Mouse (Mus musculus): ENCODE data around the gene Haus3.

DNA sequence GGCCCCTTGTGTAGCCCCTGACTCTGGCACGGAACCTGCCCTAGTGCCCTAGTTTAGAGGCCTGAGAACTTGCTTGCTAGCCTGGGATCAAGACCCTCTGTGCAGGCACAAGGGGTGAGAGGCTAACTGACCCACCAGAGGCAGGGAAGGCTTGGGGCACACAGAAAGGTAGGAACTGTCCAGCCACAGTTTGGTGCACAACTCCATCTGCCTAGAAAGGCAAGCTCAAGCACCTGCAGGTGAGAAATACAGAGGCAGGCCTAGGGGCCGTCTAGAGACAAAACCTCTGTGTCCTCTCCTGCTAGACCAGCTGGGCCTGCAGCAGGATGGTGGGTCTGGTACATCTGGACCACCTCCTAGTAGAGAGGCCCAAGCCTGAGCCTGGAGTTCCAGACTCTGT, 4.7 kb upstream of the Haus3 start:
- TF ChIP-seq POLR2A (IDR thresholded peaks at IDR 0.05; ENCODE audit: insufficient read length, low read depth) = no peak
- no peak for TF ChIP-seq CEBPB (IDR thresholded peaks at IDR 0.05; ENCODE audit: insufficient read depth, poor library complexity, severe bottlenecking)
- no peak for TF ChIP-seq MYOD1 (IDR thresholded peaks at IDR 0.05; ENCODE audit: control insufficient read depth in 1 of 3, insufficient read length in 2 of 3, low read depth in 2 of 3)
- TF ChIP-seq USF1 (IDR thresholded peaks at IDR 0.05; ENCODE audit: low read depth) = no peak
- no peak for TF ChIP-seq TCF3 (IDR thresholded peaks at IDR 0.05; ENCODE audit: insufficient read length, low read depth)
- TF ChIP-seq POLR2AphosphoS2 (IDR thresholded peaks at IDR 0.05; ENCODE audit: insufficient read length, low read depth) = no peak
